Comparison of ENCODE assay signal across 26 mouse cellular contexts in the genomic region with DNA sequence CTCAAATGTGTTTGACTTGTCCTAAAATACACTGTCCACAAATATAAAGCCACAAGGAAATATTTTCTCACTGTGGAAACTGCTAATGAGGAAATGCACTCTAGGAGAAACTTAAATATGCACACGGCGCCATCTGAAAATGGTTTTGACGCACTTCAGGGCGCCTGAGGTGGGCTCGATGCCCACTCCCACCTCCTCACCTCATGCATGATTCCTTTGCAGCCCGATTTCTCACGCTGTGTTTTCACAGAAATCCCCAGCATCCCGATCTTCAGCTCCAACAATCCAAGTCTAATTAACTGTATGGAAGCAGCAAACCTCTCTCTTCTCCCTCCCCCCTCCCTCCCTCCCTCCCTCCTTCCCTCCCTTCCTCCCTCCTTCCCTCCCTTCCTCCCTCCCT.
DNase-seq lines count a peak whose midpoint lies in the region; ATAC-seq and TF ChIP-seq lines count a peak whose summit lies in the region.
"Had no signal": no experiment of that assay in that cellular context is flagged by ENCODE, and none has a peak within 500 bp of the region (broad histone marks: within the 10 kb centered on the region; RNA-seq: fewer than 3 reads in every experiment).

No protein-coding gene starts in this region.

- no peak for TF ChIP-seq POLR2A in brain, embryonic 14.5 days (IDR thresholded peaks at IDR 0.05; ENCODE audit: borderline replicate concordance, extremely low read depth, insufficient read depth, insufficient read length, poor library complexity, severe bottlenecking)

- no peaks in the 10 kb centered on the region for H3K9me3 ChIP-seq in hindbrain, postnatal 0 days (ENCODE audit: low read length)
- no peaks in the 10 kb centered on the region for H3K9me3 ChIP-seq in hindbrain, embryonic 11.5 days (ENCODE audit: control insufficient read depth, low read length)
- H3K9me3 ChIP-seq in forebrain, postnatal 0 days (ENCODE audit: low read length): no peaks in the 10 kb centered on the region
- H3K9me3 ChIP-seq: embryonic facial prominence, embryonic 10.5 days; embryonic facial prominence, embryonic 13.5 days; forebrain, embryonic 12.5 days; forebrain, embryonic 15.5 days; heart, embryonic 12.5 days; heart, embryonic 15.5 days; hindbrain, embryonic 10.5 days had no signal

- H3K27me3 ChIP-seq in hindbrain, postnatal 0 days (ENCODE audit: insufficient read depth, low read length): no peaks in the 10 kb centered on the region
- no peaks in the 10 kb centered on the region for H3K27me3 ChIP-seq in hindbrain, embryonic 11.5 days (ENCODE audit: control insufficient read depth, insufficient read depth, low read length)
- H3K27me3 ChIP-seq in forebrain, postnatal 0 days (ENCODE audit: insufficient read depth, low read length): no peaks in the 10 kb centered on the region
- H3K27me3 ChIP-seq: embryonic facial prominence, embryonic 13.5 days; forebrain, embryonic 12.5 days; forebrain, embryonic 15.5 days; heart, embryonic 12.5 days; heart, embryonic 15.5 days had no signal

- no peak overlapping the region for H3K4me2 ChIP-seq in hindbrain, postnatal 0 days (ENCODE audit: low read depth, low read length)
- H3K4me2 ChIP-seq in hindbrain, embryonic 11.5 days (replicated peaks; ENCODE audit: low read depth, low read length): no peak overlapping the region
- H3K4me2 ChIP-seq in forebrain, postnatal 0 days (ENCODE audit: low read depth): no peak overlapping the region
- H3K4me2 ChIP-seq: embryonic facial prominence, embryonic 13.5 days; forebrain, embryonic 12.5 days; forebrain, embryonic 15.5 days; heart, embryonic 12.5 days; heart, embryonic 15.5 days; hindbrain, embryonic 14.5 days had no signal

- DNase-seq in hindbrain, postnatal 0 days (ENCODE audit: low spot score): peak; percentile 32
- no peak for DNase-seq in hindbrain, embryonic 11.5 days (ENCODE audit: low spot score)
- DNase-seq in right cerebral cortex, postnatal 14 days: peak; percentile 21
- DNase-seq in right cerebral cortex, adult 18-20 months: no peak
- DNase-seq in brain, embryonic 14.5 days (ENCODE audit: low read depth): peak; percentile 36
- no peak for DNase-seq in forebrain, postnatal 0 days
- DNase-seq: adrenal gland, adult 2 months; adrenal gland, postnatal 14 days; cerebellum, adult 2 months; cerebellum, adult 9-11 months; cerebellum, postnatal 36 days; embryo, embryonic 11 days; gastrocnemius, postnatal 25 days; heart, adult 18-20 months; heart, postnatal 10 days; heart, postnatal 36 days had no signal

- no peaks in the 10 kb centered on the region for H3K4me1 ChIP-seq in hindbrain, postnatal 0 days (ENCODE audit: insufficient read depth, low read length)
- H3K4me1 ChIP-seq in hindbrain, embryonic 11.5 days (replicated peaks; ENCODE audit: control insufficient read depth, insufficient read depth, low read length): no peaks in the 10 kb centered on the region
- no peaks in the 10 kb centered on the region for H3K4me1 ChIP-seq in forebrain, postnatal 0 days (ENCODE audit: insufficient read depth)
- H3K4me1 ChIP-seq: embryonic facial prominence, embryonic 10.5 days; embryonic facial prominence, embryonic 13.5 days; forebrain, embryonic 12.5 days; forebrain, embryonic 15.5 days; heart, embryonic 12.5 days; heart, embryonic 15.5 days; hindbrain, embryonic 10.5 days had no signal

- H3K36me3 ChIP-seq in hindbrain, postnatal 0 days (ENCODE audit: insufficient read depth, low read length): no peaks in the 10 kb centered on the region
- H3K36me3 ChIP-seq in hindbrain, embryonic 11.5 days (ENCODE audit: control insufficient read depth, insufficient read depth, low read length): no peaks in the 10 kb centered on the region
- H3K36me3 ChIP-seq in forebrain, postnatal 0 days (ENCODE audit: insufficient read depth): no peaks in the 10 kb centered on the region
- H3K36me3 ChIP-seq: embryonic facial prominence, embryonic 10.5 days; embryonic facial prominence, embryonic 13.5 days; forebrain, embryonic 12.5 days; forebrain, embryonic 15.5 days; heart, embryonic 12.5 days; heart, embryonic 15.5 days; hindbrain, embryonic 10.5 days had no signal

- 59% methylated on average over 8 of the region's 8 CpGs for WGBS in hindbrain, postnatal 0 days
- 79% methylated on average over 8 of the region's 8 CpGs for WGBS in hindbrain, embryonic 11.5 days
- 70% methylated on average over 8 of the region's 8 CpGs for WGBS in forebrain, postnatal 0 days

- no peak for ATAC-seq in hindbrain, postnatal 0 days
- no peak for ATAC-seq in hindbrain, embryonic 11.5 days (ENCODE audit: low FRiP score)
- ATAC-seq in forebrain, postnatal 0 days: no peak
- ATAC-seq: CD4-positive, CD25-positive, alpha-beta regulatory T cell, adult 4 months; forebrain, embryonic 15.5 days had no signal

- H3K4me3 ChIP-seq in hindbrain, postnatal 0 days (ENCODE audit: low read length): no peak overlapping the region
- H3K4me3 ChIP-seq in hindbrain, embryonic 11.5 days (ENCODE audit: low read depth, low read length): no peak overlapping the region
- no peak overlapping the region for H3K4me3 ChIP-seq in forebrain, postnatal 0 days (ENCODE audit: low read depth, low read length)
- H3K4me3 ChIP-seq: embryonic facial prominence, embryonic 10.5 days; embryonic facial prominence, embryonic 13.5 days; erythroblast, embryonic 14.5 days; forebrain, embryonic 12.5 days; forebrain, embryonic 15.5 days; heart, embryonic 12.5 days; heart, embryonic 15.5 days; hindbrain, embryonic 10.5 days had no signal

- H3K27ac ChIP-seq in hindbrain, postnatal 0 days: no peak overlapping the region
- no peak overlapping the region for H3K27ac ChIP-seq in hindbrain, embryonic 11.5 days (ENCODE audit: low read depth, low read length)
- H3K27ac ChIP-seq in forebrain, postnatal 0 days (ENCODE audit: low read depth, low read length): no peak overlapping the region
- H3K27ac ChIP-seq: embryonic facial prominence, embryonic 10.5 days; embryonic facial prominence, embryonic 13.5 days; forebrain, embryonic 12.5 days; forebrain, embryonic 15.5 days; heart, embryonic 15.5 days; hindbrain, embryonic 10.5 days; hindbrain, embryonic 14.5 days had no signal

- no peak for TF ChIP-seq CTCF in hindbrain, postnatal 0 days (IDR thresholded peaks at IDR 0.05; ENCODE audit: low read depth)
- no peak for TF ChIP-seq CTCF in brain, embryonic 14.5 days (IDR thresholded peaks at IDR 0.05; ENCODE audit: borderline replicate concordance, extremely low read depth, insufficient read depth, insufficient read length)
- TF ChIP-seq CTCF in forebrain, postnatal 0 days (IDR thresholded peaks at IDR 0.05; ENCODE audit: low read depth): no peak

- no peak overlapping the region for H3K9ac ChIP-seq in hindbrain, postnatal 0 days (replicated peaks; ENCODE audit: low read length)
- H3K9ac ChIP-seq in hindbrain, embryonic 11.5 days (ENCODE audit: low read depth, low read length): no peak overlapping the region
- no peak overlapping the region for H3K9ac ChIP-seq in forebrain, postnatal 0 days
- H3K9ac ChIP-seq: embryonic facial prominence, embryonic 13.5 days; forebrain, embryonic 12.5 days; forebrain, embryonic 15.5 days; heart, embryonic 12.5 days; heart, embryonic 15.5 days; hindbrain, embryonic 14.5 days had no signal

Comparison
In these comparisons a context has a peak if more than half of its experiments do, and no peak if none do; other contexts are left out.
1. DNase-seq: peak in hindbrain, postnatal 0 days (single experiment), right cerebral cortex, postnatal 14 days (single experiment) and brain, embryonic 14.5 days (single experiment); none in hindbrain, embryonic 11.5 days (single experiment), right cerebral cortex, adult 18-20 months (single experiment) and forebrain, postnatal 0 days (single experiment).